8 mouse cellular contexts compared by ENCODE assay signal in the genomic region with DNA sequence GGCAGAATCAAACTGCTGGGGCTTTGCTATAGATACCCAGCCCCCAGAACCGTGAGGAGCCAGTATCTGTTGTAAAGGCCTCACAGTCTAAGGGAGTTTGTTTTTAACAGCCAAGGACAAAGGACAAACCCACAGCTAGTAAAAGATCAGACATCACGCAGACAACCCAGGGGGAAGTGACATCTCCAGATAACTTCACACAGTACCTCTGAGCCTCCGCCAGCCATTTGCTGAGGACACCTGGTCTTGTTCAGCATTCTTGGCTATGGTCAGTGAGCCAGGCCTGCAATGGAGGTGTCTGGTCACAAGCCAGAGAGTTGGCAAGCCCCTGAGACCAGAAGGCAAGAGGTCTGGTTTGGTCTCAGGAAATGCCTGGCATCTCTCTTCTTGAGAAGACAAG. TPM values are rescaled to one million over a fixed set of nuclear protein-coding genes. Genes with fewer than 3 reads are reported as not detected.
DNase-seq lines count a peak whose midpoint lies in the region; ATAC-seq lines count a peak whose summit lies in the region.

No protein-coding gene starts in this region.

- H3K27me3 ChIP-seq in heart, embryonic 16.5 days (ENCODE audit: control insufficient read depth, insufficient read depth, low read length), result no peaks in the 10 kb centered on the region
- no peaks in the 10 kb centered on the region for H3K27me3 ChIP-seq in forebrain, embryonic 16.5 days (replicated peaks; ENCODE audit: control insufficient read depth, insufficient read depth, low read length)

- H3K4me1 ChIP-seq in heart, embryonic 16.5 days (ENCODE audit: control insufficient read depth, insufficient read depth, low read length), result peaks cover 45% of the 10 kb centered on the region
- H3K4me1 ChIP-seq in forebrain, embryonic 16.5 days (replicated peaks; ENCODE audit: control insufficient read depth, insufficient read depth, low read length), result peaks cover 26% of the 10 kb centered on the region

- no peak for DNase-seq in heart, postnatal 25 days (ENCODE audit: low spot score)
- DNase-seq in NIH3T3 (ENCODE audit: low read depth), result peak; percentile 31
- no peak for DNase-seq in right cerebral cortex, postnatal 10 days (ENCODE audit: low spot score in 2 of 2)
- DNase-seq in retina, postnatal 1 day, result no peak
- no peak for DNase-seq in adrenal gland, postnatal 14 days

- WGBS in heart, embryonic 16.5 days, result 53% methylated on average over 3 of the region's 3 CpGs
- WGBS in forebrain, embryonic 16.5 days, result 49% methylated on average over 3 of the region's 3 CpGs
- 87% methylated on average over 3 of the region's 3 CpGs for WGBS in macrophage (ENCODE audit: missing documents)

- H3K9me3 ChIP-seq in heart, embryonic 16.5 days (replicated peaks; ENCODE audit: control insufficient read depth, low read length), result no peaks in the 10 kb centered on the region
- no peaks in the 10 kb centered on the region for H3K9me3 ChIP-seq in forebrain, embryonic 16.5 days (ENCODE audit: control insufficient read depth, low read length)

- H3K4me2 ChIP-seq in heart, embryonic 16.5 days (ENCODE audit: low read depth, low read length), result peak overlapping the region; percentile 96
- H3K4me2 ChIP-seq in forebrain, embryonic 16.5 days (ENCODE audit: low read length), result peak overlapping the region; percentile 79

- H3K4me3 ChIP-seq in heart, embryonic 16.5 days (ENCODE audit: low read length), result peak overlapping the region; percentile 81
- no peak overlapping the region for H3K4me3 ChIP-seq in forebrain, embryonic 16.5 days (replicated peaks; ENCODE audit: low read length)
- no peak overlapping the region for H3K4me3 ChIP-seq in macrophage (ENCODE audit: inconsistent target)

- H3K79me2 ChIP-seq in macrophage (ENCODE audit: inconsistent target), result peaks cover 35% of the 10 kb centered on the region

- H3K27ac ChIP-seq in heart, embryonic 16.5 days (ENCODE audit: low read length), result peak overlapping the region; percentile 98
- H3K27ac ChIP-seq in forebrain, embryonic 16.5 days (ENCODE audit: low read length), result peak overlapping the region; percentile 99
- H3K27ac ChIP-seq in macrophage, result peak overlapping the region; percentile 97

- peak overlapping the region; percentile 63 for H3K9ac ChIP-seq in heart, embryonic 16.5 days (ENCODE audit: low read length)
- no peak overlapping the region for H3K9ac ChIP-seq in forebrain, embryonic 16.5 days (replicated peaks; ENCODE audit: low read depth, low read length)

- intact Hi-C loops in heart, postnatal 25 days (cut with DNase I), result loop anchor here (10.0 kb wide), 1 partner anchor 128 kb away; no protein-coding TSS in a partner anchor

- no peak for ATAC-seq in heart, embryonic 16.5 days (replicated peaks; ENCODE audit: extremely low read depth, insufficient read depth, low FRiP score)
- no peak for ATAC-seq in forebrain, embryonic 16.5 days

- peaks cover 14% of the 10 kb centered on the region for H3K36me3 ChIP-seq in heart, embryonic 16.5 days (ENCODE audit: control insufficient read depth, insufficient read depth)
- no peaks in the 10 kb centered on the region for H3K36me3 ChIP-seq in forebrain, embryonic 16.5 days (ENCODE audit: control insufficient read depth, insufficient read depth)
- H3K36me3 ChIP-seq in macrophage (ENCODE audit: inconsistent target), result no peaks in the 10 kb centered on the region

RNA-seq across cellular contexts. Expression of a gene that starts 1.0 kb away (rescaled TPM):
- polyA plus RNA-seq in heart, embryonic 16.5 days (2015; fragmentation: Nextera tagmentation; extraction: Ambion mirVana), result 134 and 148 TPM in 2 replicates
- 10 to 100 TPM; 12.5 to 13.1 TPM for total RNA-seq in heart, postnatal 25 days (2021)
- polyA plus RNA-seq in forebrain, embryonic 16.5 days (2015; fragmentation: Nextera tagmentation; extraction: Ambion mirVana), result 290 and 318 TPM in 2 replicates
- 100 to 1,000 TPM in 2 of 26 experiments, 10 to 100 TPM in 14, 1 to 10 TPM in 10; 2.2 to 156 (median 19.0) TPM for total RNA-seq in macrophage (2018; cell fraction: chromatin; rRNA removed)
- total RNA-seq in macrophage (2018; cell fraction: cytosol; rRNA removed), result 100 to 1,000 TPM; 105 to 368 (median 202) TPM
- 100 to 1,000 TPM in 21 of 26 experiments, 10 to 100 TPM in 5; 21.2 to 569 (median 200) TPM for total RNA-seq in macrophage (2018; cell fraction: nucleus; rRNA removed)
- 51.1 to 117 TPM (median 106 TPM) in 3 replicates for polyA plus RNA-seq in macrophage (2018)
- total RNA-seq in adrenal gland, postnatal 14 days (2021), result 337 and 408 TPM in 2 replicates

RNA-seq across cellular contexts. Expression of a gene that starts 40.4 kb away (rescaled TPM):
- polyA plus RNA-seq in heart, embryonic 16.5 days (2015; fragmentation: Nextera tagmentation; extraction: Ambion mirVana), result 4.4 and 4.8 TPM in 2 replicates
- total RNA-seq in heart, postnatal 25 days (2021), result 1 to 10 TPM; 6.5 to 9.2 TPM
- 0.07 and 0.16 TPM in 2 replicates for polyA plus RNA-seq in forebrain, embryonic 16.5 days (2015; fragmentation: Nextera tagmentation; extraction: Ambion mirVana)
- total RNA-seq in macrophage (2018; cell fraction: chromatin; rRNA removed), result 10 to 100 TPM in 6 of 26 experiments, 1 to 10 TPM in 14, under 1 TPM in 3, not detected in 3; 0.40 to 17.8 (median 3.0) TPM
- total RNA-seq in macrophage (2018; cell fraction: cytosol; rRNA removed), result 1 to 10 TPM in 3 of 26 experiments, under 1 TPM in 23; 0.06 to 1.3 (median 0.31) TPM
- total RNA-seq in macrophage (2018; cell fraction: nucleus; rRNA removed), result 10 to 100 TPM in 1 of 26 experiments, 1 to 10 TPM in 17, under 1 TPM in 6, not detected in 2; 0.23 to 10.8 (median 1.9) TPM
- polyA plus RNA-seq in macrophage (2018), result 0.15 to 0.19 TPM (median 0.16 TPM) in 3 replicates
- 2.2 and 2.9 TPM in 2 replicates for total RNA-seq in adrenal gland, postnatal 14 days (2021)
